Mouse (Mus musculus): Measurements from ENCODE around the gene Smyd1.
"Not testable (repeated sequence)": the region's sequence is repeated elsewhere in the genome, so short reads cannot be mapped to it uniquely, and the experiment has no call there.

Smyd1 gene

GRCm38 (mm10) chr6:71332236-71332965, 10.4 kb upstream of the Smyd1 start:
- in situ Hi-C loops (cut with MboI; ENCODE audit: low pct_unique_long_range_greater_than_20kb in 1 of 2, low sequenced_read_pairs in 2 of 2, unreplicated experiment in 1 of 2): no loop called here

- in situ Hi-C loops (cut with MboI; ENCODE audit: low pct_unique_long_range_greater_than_20kb in 1 of 2, low sequenced_read_pairs in 2 of 2, unreplicated experiment in 1 of 2): not testable (repeated sequence)
These were observed 9.5 kb upstream of the Smyd1 start for GRCm38 (mm10) chr6:71331491-71331890.

DNA sequence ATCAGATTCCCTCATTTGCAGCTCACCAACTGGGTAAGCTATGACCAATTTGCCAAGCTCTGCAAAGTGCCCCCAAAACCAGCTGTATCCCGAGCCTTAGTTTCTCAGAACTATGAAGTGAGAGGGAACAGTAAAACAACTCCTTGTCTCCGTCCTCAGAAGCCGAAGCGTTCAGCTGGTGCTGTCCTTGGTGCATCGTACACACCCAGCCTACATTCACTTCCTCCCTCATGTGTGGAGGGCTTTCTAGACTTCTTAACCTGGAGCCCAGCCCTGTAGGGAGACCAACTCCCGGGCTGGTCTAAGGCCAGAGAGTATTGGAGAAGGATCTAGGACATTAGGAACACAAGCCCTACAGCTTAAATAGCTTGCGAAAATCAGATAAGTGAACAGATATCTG, 8.5 kb upstream of the Smyd1 start:
- in situ Hi-C loops (cut with MboI; ENCODE audit: low pct_unique_long_range_greater_than_20kb in 1 of 2, low sequenced_read_pairs in 2 of 2, unreplicated experiment in 1 of 2): no loop called here

- in situ Hi-C loops (cut with MboI; ENCODE audit: low pct_unique_long_range_greater_than_20kb in 1 of 2, low sequenced_read_pairs in 2 of 2, unreplicated experiment in 1 of 2): no loop called here
These were observed 7.8 kb upstream of the Smyd1 start for GRCm38 (mm10) chr6:71329881-71330280.

DNA sequence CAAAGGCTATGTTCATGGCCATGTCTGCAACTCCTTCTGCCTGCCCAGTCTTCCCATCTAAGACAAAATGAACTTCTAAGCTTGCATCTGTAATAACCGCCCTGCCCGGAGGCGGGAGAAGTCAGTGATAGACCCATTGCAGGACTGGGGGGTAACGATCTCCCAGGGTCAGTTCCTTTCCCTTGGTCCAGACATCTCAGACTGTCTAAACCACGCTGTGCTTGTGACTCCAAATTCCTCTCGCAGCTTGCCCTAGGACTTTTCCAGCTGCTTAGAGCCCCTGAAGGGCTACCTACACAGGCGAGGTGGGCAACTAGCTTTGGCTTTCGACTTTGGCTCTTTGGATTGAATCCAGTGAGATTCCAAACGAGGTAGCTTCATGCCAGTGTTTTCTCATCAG, 2.8 kb upstream of the Smyd1 start:
- in situ Hi-C loops (cut with MboI; ENCODE audit: low pct_unique_long_range_greater_than_20kb in 1 of 2, low sequenced_read_pairs in 2 of 2, unreplicated experiment in 1 of 2): loop anchor here in 1 of 2 experiments (25.0 kb wide), 1 partner anchor 487 kb away; no protein-coding TSS in a partner anchor

- in situ Hi-C loops (cut with MboI; ENCODE audit: low pct_unique_long_range_greater_than_20kb in 1 of 2, low sequenced_read_pairs in 2 of 2, unreplicated experiment in 1 of 2): loop anchor here in 1 of 2 experiments (25.0 kb wide), 1 partner anchor 490 kb away; no protein-coding TSS in a partner anchor
These were observed 473 bp upstream of the Smyd1 start, which contains the start of gene Cd8b1 for GRCm38 (mm10) chr6:71322491-71322921. TSS of gene Cd8b1 (plus strand) at chr6:71322788.

DNA sequence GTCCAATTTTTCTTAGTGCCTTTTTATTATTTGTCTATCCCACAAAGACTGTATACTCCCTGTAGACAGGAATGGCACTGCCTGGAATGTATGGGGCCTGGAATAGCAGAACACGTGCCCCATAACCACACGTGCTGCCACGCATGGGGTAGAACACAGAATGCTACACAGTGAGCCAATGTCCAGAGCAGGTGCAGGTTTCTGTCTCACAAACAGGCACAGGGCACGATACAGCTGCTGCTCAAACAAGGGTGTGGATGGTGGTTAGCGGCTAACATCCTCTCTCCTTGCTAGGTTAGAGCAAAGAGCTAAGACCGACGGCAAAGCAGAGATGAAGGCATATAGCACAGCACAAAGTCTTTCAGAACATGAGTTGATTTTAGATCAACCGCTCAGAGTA, 14.5 kb downstream of the Smyd1 start:
- in situ Hi-C loops (cut with MboI; ENCODE audit: low pct_unique_long_range_greater_than_20kb in 1 of 2, low sequenced_read_pairs in 2 of 2, unreplicated experiment in 1 of 2): loop anchor here (10.0 to 25.0 kb wide), 2 partner anchors 87 to 505 kb away; no protein-coding TSS in a partner anchor

- in situ Hi-C loops (cut with MboI; ENCODE audit: low pct_unique_long_range_greater_than_20kb in 1 of 2, low sequenced_read_pairs in 2 of 2, unreplicated experiment in 1 of 2): loop anchor here (10.0 to 25.0 kb wide), 2 partner anchors 93 to 510 kb away; no protein-coding TSS in a partner anchor
These were observed 19.8 kb downstream of the Smyd1 start for GRCm38 (mm10) chr6:71302097-71302731.

DNA sequence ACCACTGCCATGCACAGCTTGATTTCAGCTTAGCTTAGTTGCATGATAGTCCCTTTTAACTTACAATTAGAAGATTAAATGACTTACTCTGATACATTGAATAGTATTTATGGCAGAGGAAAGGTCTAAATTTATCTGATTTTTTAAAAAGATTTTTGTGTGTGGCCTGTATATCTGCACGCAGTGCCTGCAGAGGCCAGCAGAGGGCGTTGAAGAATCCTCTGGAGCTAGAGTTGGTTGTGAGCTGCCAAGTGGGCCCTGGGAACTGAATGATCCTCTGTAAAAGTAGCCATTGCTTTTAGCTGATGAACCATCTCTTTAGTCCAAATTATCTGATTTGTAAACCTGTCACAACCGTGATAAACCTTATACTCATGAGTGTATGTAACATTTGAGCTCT, 23.3 kb downstream of the Smyd1 start:
- in situ Hi-C loops (cut with MboI; ENCODE audit: low pct_unique_long_range_greater_than_20kb in 1 of 2, low sequenced_read_pairs in 2 of 2, unreplicated experiment in 1 of 2): loop anchor here in 1 of 2 experiments (10.0 kb wide), 1 partner anchor 144 kb away; no protein-coding TSS in a partner anchor

DNA sequence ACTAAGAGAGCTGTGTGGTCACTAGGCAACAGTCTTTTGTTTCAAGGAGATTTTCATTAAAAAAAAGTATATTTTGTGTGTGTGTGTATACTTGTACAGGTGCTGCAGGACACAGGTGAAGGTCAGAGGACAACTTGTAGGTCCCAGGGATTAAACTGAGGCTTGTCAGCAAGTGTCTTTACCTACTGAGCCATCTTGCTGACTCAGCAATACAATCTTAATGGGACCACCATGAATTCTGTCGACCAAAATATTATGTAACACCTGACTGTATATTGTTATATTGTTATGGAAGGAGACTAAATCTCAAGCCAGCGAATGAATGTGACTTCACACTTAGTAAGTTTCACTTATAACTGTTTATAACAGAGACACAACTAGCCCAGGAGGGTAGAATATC, 24.0 kb downstream of the Smyd1 start:
- in situ Hi-C loops (cut with MboI; ENCODE audit: low pct_unique_long_range_greater_than_20kb in 1 of 2, low sequenced_read_pairs in 2 of 2, unreplicated experiment in 1 of 2): loop anchor here in 1 of 2 experiments (10.0 kb wide), 1 partner anchor 143 kb away; no protein-coding TSS in a partner anchor

GRCm38 (mm10) chr6:71295303-71295702, 26.7 kb downstream of the Smyd1 start:
- in situ Hi-C loops (cut with MboI; ENCODE audit: low pct_unique_long_range_greater_than_20kb in 1 of 2, low sequenced_read_pairs in 2 of 2, unreplicated experiment in 1 of 2): loop anchor here in 1 of 2 experiments (10.0 kb wide), 1 partner anchor 141 kb away; no protein-coding TSS in a partner anchor

DNA sequence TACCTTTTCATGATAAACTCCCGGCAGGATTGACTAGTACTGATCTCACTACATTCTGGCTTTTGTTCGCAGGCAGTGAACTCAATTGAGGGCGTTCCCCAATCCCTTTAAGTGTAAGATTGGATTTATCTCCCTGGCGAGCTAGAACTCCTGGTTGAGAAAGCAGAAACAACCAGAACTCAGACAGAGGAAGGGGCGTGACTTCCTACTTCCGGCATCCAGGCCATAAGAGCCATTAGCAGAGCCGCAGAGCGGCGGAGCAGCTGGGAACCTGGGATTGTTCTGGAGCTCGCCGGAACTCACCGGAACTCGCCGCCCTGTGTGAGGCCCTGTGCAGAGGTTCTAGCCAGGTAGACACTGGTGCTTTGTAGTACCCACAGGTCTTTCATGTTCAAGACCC, 28.5 kb downstream of the Smyd1 start:
- in situ Hi-C loops (cut with MboI; ENCODE audit: low pct_unique_long_range_greater_than_20kb in 1 of 2, low sequenced_read_pairs in 2 of 2, unreplicated experiment in 1 of 2): loop anchor here in 1 of 2 experiments (10.0 kb wide), 1 partner anchor 139 kb away; no protein-coding TSS in a partner anchor

- in situ Hi-C loops (cut with MboI; ENCODE audit: low pct_unique_long_range_greater_than_20kb in 1 of 2, low sequenced_read_pairs in 2 of 2, unreplicated experiment in 1 of 2): no loop called here
These were observed 42.6 kb downstream of the Smyd1 start for GRCm38 (mm10) chr6:71279418-71279817.

- in situ Hi-C loops (cut with MboI; ENCODE audit: low pct_unique_long_range_greater_than_20kb in 1 of 2, low sequenced_read_pairs in 2 of 2, unreplicated experiment in 1 of 2): no loop called here
These were observed 47.4 kb downstream of the Smyd1 start for GRCm38 (mm10) chr6:71274621-71275020.

GRCm38 (mm10) chr6:71273715-71274114, 48.3 kb downstream of the Smyd1 start:
- in situ Hi-C loops (cut with MboI; ENCODE audit: low pct_unique_long_range_greater_than_20kb in 1 of 2, low sequenced_read_pairs in 2 of 2, unreplicated experiment in 1 of 2): no loop called here

DNA sequence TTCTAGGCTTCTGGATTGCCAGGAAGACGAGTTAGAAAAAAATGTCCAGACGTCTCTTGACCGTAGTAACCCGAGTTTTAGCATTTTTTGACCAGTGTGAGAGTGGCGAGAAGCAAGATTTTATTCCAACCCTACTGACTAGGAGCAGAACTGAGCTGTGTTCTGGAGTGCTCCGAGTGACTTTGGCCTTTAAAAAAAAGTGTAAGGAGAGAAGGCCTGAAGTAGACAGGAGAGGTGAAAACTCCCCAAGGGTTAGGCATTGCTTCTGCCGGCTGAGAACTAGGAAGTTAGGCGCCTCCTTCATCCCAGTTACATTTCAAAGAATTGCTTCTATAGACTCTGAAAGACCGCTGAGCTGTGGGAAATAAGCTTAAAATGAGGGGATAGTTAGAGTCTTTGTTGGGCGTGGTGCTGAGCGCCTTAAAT, 49.7 kb downstream of the Smyd1 start:
- in situ Hi-C loops (cut with MboI; ENCODE audit: low pct_unique_long_range_greater_than_20kb in 1 of 2, low sequenced_read_pairs in 2 of 2, unreplicated experiment in 1 of 2): no loop called here

DNA sequence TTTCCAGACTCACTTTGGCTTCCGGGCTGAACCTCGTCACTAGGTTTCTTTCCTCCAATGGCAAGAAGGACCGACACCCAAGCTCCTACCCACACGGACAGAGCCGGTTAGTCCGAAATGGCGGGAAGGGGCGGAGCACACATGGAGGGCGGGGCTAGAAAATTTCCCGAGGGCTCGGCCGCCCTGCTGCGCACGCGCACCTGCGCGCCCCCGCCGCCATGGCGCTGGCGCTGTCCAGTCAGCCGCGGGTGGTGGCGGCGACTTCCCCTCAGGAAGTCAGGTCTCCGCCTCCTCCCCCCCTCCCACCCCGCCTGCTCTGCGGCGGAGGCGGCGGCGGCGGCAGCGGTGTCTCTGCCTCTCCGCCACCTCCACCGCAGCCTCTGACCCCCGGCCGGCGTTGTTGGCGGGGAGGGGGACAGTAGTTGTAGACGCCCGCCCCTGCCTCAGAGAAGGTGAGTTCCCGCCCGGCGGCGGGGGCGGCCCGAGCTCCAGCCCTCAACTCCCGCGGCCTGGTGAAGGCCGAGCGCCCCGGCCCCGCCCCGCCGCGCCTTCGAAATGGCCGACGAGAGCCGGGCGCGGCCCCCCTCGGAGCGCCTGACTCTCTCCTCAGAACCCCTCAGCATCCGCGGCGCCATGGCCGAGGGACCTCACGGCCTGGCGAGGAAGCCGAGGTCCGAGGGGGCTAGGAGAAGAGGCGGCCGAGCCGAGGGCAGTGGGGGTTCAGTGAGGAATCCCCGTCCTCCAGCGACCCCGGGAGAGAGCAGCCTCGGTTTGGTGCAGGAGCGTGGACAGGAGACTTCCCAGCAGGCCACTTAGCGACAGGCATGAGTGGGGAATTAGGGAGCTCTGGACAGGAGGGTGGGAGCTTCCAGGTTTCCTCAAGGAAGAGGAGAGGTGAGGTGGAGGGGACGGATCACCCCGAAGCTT, 50.4 kb downstream of the Smyd1 start, which contains the start of gene Krcc1:
Gene Krcc1, plus strand, starts transcription at position 289 of the 927 bp plus-strand sequence.
- in situ Hi-C loops (cut with MboI; ENCODE audit: low pct_unique_long_range_greater_than_20kb in 1 of 2, low sequenced_read_pairs in 2 of 2, unreplicated experiment in 1 of 2): no loop called here

GRCm38 (mm10) chr6:71271057-71271388, 51.0 kb downstream of the Smyd1 start:
- in situ Hi-C loops (cut with MboI; ENCODE audit: low pct_unique_long_range_greater_than_20kb in 1 of 2, low sequenced_read_pairs in 2 of 2, unreplicated experiment in 1 of 2): no loop called here

All from mouse embryonic stem cell (cell line).